Mouse (Mus musculus) granulocyte monocyte progenitor cell, adult 5-6 weeks (primary cell): ENCODE data around the gene Cutc. TPM values are rescaled to one million over a fixed set of nuclear protein-coding genes. Genes with fewer than 3 reads are reported as not detected.

Source experiments
- ATAC-seq: replicated peaks from 2 replicates; pipeline ENCODE4 v1.8.0; 2016; ENCODE audit warnings: mild to moderate bottlenecking, moderate TSS enrichment, inconsistent platforms; ENCODE audit not compliant: poor library complexity, severe bottlenecking
- total RNA-seq, 2 experiments: library from RNA; stranded (forward) in 1 of 2; stranded (reverse) in 1 of 2; fragments of 200-712, 200-1000 nt in 1 of 2; fragments of >200 nt in 1 of 2; fragmentation: Nextera tagmentation in 1 of 2; gene quantifications; 2 replicates each; pipeline ENCODE4 v1.2.3; 2014 to 2017

The Cutc gene
- total RNA-seq, 2 experiments from 2014 or later, result 22.3 to 29.7 TPM

DNA sequence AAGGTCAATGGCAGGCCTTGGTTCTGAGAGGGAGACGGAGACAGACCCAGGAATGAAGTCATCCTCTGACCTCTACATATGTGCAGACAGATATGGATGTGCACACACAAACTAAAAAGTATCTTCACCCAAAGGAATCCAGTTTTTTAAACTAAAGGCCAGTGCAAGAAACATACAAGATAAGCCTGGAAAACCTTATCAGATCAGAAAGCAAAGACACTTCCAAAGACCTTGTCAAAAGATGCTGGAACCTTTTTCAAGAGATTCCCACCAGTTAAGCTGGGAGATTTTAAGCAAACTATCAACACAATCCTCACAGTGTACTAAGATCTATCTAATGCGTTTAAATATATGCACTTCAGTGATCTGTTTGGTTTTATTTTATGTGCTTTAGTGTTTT, 2.8 kb upstream of the Cutc start:
- no peak for ATAC-seq

- peak; percentile 89 for ATAC-seq
These were observed 535 bp downstream of the Cutc start for GRCm38 (mm10) chr19:43753226-43753835.

DNA sequence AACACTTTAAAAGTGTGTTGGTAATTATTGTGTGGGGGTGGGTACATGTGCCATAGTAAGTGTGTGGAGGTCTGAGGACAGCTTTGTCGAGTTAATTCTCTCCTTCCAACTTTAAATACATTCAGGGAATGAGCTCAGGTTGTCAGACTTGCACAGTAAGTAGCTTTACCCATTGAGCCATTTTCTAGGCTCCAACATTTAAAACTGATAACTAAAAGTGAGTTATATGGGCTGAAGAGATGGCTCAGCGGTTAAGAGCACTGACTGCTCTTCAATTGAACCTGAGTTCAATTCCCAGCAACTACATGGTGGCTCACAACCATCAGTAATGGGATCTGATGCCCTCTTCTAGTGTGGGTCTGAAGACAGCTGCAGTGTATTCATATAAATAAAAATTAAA, 1.4 kb downstream of the Cutc start:
- ATAC-seq, result no peak

GRCm38 (mm10) chr19:43754872-43755271, 2.1 kb downstream of the Cutc start:
- ATAC-seq, result no peak

- ATAC-seq, result peak; percentile 42; the same call in 1 of the 2 replicates
These were observed 7.7 kb downstream of the Cutc start for GRCm38 (mm10) chr19:43760504-43760903.

DNA sequence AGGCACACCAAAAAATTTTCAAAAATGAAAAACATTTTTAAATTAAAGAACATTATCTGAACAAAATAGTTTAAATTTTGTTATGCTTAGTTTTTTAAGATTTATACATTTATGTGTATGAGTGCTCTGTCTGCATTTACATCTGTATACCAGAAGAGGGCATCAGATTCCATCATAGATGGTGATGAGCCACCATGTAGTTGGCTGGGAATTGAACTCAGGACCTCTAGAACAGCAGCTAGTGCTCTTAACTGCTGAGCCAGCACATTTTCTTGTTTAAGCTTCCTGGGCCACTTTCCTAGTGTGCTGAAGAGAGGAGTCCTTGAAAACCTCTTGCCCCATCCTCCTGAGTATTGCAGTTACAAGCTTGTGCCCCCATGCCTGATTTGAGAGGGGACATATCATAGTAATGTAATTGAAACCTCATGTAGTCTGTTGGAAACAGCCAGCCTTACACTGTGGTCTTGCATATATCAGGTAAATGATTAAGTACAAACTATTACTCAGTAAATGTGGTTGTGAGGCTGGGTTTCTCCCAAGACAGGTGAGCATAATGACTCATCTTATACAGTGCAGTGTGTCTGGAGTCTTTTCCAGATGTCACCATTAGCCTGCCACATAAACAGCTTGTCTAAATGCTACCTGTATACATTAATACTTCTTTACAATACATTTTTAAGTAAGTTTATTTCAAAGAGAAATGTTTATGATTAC, 8.9 kb downstream of the Cutc start:
- ATAC-seq, result no peak

- no peak for ATAC-seq
These were observed 9.6 kb downstream of the Cutc start for GRCm38 (mm10) chr19:43762410-43762809.

- ATAC-seq, result no peak
These were observed 13.7 kb downstream of the Cutc start for GRCm38 (mm10) chr19:43766451-43766850.

DNA sequence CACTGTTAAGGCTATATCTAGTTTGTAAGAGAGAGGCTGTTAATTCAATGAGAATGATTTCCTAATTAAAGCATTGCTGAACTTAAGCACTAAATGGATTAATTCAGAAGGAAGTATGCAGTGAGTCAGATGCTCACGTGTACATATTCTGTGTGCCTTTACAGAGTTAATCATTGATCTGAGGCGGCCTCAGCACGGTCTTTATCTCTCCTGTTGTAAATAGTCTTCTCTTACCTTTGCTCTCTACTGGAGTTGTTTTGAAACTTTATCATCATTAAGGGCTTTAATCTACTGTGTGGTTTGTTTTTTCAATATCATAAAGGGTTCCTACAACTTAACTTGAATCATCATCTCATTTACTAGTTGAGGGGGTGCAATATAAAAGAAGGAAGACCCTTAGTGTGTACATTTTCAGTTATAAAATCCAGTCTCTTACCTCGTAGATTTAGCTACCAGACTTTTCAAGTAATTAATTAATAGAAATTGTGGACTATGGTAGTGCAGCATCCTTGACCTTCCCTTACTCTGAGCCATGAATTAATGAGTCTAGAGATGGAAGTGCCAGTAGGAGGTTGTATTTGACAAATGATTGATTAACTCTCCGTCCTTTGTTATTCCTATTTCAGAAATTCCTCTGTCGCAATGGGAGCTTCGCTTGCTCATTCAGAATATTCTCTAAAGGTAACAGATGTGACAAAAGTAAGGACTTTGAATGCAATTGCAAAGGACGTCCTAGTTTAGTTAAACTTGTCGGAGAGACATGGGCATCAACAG, 14.9 kb downstream of the Cutc start:
- ATAC-seq, result no peak

DNA sequence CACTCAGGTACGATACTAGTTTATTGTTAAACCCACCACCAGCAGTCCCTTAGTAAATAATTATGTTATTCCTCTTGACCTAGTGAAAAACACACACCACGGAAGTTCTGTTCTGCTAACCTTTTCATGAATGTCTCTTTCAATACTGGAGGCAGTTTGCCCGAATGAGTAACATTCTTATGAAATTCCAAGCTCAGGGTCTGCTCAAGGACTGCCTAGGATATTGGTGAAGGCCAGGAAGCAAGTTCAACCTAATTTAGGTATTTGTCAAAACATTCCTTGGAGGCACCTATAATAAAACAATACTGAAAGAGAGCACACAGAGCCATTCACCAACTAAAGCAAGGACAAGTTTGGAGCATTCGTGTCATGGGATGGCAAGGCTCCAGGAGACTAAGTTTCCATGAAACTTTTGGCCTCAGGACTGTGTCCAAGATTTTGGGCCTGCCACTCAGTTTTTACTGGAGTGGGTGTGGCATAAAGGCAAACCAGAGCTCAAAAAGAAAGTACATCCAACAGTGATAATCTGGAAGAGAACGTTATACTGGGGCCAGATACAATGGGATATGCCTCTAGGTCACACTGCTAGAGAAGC, 16.7 kb downstream of the Cutc start:
- no peak for ATAC-seq

DNA sequence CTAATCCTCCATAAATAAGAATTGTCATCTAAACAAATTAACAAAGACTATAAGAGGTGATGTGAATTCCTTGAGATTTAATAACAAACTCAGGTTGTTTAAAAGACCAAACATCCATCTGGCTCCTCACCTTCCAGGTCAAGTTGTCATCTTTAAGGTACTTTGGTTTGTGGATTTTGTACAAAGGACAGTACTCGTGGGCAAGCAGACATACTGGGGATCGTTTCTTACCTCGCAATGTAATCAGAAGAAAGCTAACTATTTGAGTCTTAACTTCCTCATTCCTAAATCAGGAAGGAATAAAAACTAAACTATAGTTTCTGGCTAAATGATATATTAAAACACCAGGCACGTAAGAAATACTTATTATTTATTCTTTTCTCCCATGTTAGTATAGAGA, 17.8 kb downstream of the Cutc start:
- ATAC-seq, result no peak; the same call in 1 of the 2 replicates

DNA sequence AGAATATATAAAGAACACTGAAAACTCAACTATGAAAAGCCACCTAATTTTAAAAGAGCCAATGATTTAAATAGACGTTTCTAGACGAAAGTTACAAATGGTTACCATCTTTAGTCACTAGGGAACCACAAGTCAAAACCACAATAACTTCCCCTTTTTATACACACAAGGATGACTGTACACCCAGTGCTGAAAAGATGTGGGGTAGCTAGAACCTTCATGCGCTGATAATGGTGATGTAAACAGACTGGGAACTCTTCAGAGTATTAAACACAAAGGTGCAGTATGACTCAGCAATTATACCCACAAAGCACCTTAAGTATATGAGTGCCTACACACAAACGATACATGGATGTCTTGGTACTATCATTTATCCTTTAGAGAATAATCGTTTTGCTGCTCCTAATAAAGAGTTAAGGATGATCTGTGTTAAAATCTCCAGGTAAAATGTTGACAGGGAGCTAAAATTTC, 18.7 kb downstream of the Cutc start:
- ATAC-seq, result peak; percentile 98

- ATAC-seq, result no peak
These were observed 19.5 kb downstream of the Cutc start for GRCm38 (mm10) chr19:43772311-43772710.

- no peak for ATAC-seq
These were observed 22.6 kb downstream of the Cutc start for GRCm38 (mm10) chr19:43775433-43775832.

- no peak for ATAC-seq
These were observed 23.8 kb downstream of the Cutc start for GRCm38 (mm10) chr19:43776561-43776960.

DNA sequence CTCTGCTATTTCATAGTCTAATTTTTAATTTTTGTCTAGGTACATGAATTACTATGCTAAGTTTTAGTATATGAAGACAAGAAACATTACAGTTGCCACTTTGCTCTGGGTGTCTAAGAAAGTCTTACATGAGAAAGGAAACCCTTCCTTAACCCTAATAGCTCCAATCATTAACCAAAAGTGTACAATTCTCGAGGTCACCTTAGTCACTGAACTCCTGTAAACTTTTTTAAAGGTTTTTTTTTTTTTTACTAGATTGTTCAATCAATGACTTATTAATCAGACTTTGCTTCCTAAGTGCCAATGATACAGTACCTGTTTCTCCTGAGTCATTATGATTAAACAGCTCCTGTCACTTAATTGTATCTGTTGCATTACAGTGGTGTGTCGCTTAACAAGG, 24.5 kb downstream of the Cutc start:
- ATAC-seq, result no peak

GRCm38 (mm10) chr19:43780391-43780790, 27.6 kb downstream of the Cutc start:
- ATAC-seq, result no peak

DNA sequence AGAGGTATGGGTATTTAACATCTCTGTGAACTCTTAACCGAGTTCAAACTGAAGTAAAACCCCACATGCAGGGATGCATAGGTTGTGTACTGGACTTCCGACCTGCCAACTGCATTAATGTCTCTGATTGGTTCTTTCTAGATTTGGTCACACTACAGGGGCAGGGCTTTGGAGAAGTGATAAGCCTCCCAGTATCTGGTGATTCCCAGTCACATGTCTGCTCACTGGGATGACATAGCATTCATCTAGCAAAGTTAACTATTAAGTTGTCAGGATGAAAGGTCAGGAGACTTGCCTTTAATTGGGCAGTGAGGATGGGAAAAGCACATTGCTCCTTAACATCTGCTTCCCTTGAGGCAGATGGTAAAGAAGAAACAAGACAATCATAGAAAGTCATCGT, 29.2 kb downstream of the Cutc start, which contains the start of gene Abcc2:
Abcc2 (plus strand) TSS at position 213 of the 400 bp plus-strand sequence.
- no peak for ATAC-seq

DNA sequence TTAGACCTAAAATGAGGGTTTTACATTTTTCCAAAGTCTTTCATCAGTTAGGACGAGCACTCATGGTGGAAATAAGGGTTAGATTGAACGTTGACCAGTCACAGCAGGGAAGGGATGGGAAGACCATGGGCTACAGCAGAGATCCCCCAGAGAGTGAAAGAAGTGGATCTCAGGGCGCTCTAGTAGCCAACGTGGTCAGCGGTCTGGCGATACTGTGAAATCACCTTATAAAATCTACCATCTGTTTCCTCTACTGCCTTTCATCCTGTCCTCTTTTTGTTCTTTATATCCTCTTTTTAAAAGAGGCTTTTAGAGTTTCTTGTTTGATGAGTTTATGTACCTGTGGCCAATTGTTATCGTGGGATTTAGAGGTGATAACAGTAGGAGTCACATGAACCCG, 32.0 kb downstream of the Cutc start:
- ATAC-seq, result peak; percentile 46

DNA sequence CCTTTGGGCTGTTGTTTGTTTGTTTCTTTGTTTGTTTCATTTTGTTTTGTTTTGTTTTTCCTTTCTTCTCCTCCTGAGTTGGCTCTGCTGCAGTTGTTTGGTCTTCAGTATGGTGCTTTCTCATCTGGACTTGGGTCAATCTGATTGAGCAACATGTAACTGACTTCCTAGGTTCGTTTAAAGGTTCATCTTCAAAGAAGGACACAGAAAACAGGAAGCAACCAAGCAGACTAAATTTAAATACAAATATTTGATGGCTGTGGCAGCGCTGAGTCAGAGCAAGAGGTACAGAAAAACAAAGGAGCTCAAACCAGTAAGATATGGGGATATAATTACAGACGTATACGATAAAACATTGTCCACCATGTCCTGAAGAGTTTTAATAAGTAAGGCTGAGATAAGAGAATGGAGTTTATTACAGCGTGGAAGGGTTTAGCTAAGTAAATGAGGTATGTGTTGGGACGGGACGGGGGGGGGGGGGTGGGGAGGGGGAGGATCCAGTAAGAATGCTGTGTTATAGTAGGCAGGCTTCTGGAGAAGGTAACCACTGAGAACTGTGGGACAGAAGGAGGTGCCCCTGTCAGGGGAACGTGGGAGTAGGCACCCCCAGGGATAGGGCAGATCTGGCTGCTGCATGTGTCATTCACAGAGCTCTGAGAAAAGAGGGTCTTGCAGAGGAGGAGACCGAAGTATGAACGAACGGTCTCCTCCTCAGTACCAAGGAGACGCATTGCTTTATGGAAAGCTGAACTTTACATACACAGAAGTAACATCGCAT, 33.6 kb downstream of the Cutc start:
- ATAC-seq, result peak; percentile 77
